Mouse (Mus musculus): ENCODE results near the gene Dync1i1.
A peak's percentile ranks its signal among the peaks of the same experiment; 100 is the strongest.
"Not testable (repeated sequence)": the region's sequence is repeated elsewhere in the genome, so short reads cannot be mapped to it uniquely, and the experiment has no call there.

Dync1i1 gene

GRCm38 (mm10) chr6:5725611-5726236, at the start of gene Dync1i1:
Gene Dync1i1 (plus strand): TSS chr6:5725639.
- peak; percentile 7 for DNase-seq (ENCODE audit: low spot score)

- no peak for DNase-seq (ENCODE audit: low spot score)
These were observed 45.7 kb upstream of the Dync1i1 start for GRCm38 (mm10) chr6:5679738-5680137.

GRCm38 (mm10) chr6:5701826-5702225, 23.6 kb upstream of the Dync1i1 start:
- DNase-seq (ENCODE audit: low spot score) = no peak

DNA sequence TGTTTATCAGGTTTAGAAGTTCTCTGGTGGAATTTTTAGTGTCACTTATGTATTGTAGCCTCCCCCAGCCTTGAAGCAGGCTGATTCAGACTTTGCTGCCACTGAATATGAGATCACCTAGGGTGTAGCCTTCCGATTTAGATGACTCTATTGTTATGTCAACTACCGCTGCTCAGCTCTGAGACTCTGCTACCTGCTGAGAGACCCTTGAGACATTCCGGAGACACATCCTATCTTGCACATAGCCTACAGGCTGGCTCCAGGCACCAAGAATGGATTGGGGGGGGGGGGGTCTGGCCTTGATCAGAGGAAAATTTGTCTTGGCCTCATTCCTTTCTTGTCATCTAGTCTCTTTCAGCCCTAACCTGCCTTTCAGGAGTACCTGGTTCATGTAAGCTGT, 17.5 kb upstream of the Dync1i1 start:
- not testable (repeated sequence) for DNase-seq (ENCODE audit: low spot score)

DNA sequence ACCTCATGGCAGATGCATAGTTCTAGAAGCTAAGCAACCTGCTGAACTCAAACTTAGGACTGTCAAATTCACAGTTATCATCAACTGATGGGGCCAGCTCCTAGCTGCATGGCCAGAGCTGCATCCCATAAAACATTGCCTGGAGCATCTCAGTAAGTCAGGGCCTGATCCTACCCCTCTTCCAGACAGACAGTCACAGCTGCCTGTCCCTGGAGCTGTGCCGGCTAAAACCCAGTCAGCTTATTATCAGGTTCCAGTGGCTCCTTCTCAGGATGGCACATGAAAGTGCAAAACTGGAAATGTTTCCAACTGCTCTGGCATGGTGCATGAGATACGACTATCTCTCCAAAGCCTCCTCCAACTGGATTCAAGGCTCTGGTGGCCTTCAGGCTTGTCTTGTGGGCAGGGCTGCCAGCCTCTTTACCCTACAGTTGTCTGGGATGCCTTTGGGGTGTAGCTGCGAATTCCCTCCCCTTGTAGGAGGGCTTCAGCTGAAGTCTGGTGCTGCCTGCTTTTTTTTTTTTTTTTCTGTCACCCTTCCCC, 15.3 kb upstream of the Dync1i1 start:
- DNase-seq (ENCODE audit: low spot score) = no peak

- DNase-seq (ENCODE audit: low spot score) = no peak
These were observed 12.8 kb upstream of the Dync1i1 start for GRCm38 (mm10) chr6:5712620-5713019.

DNA sequence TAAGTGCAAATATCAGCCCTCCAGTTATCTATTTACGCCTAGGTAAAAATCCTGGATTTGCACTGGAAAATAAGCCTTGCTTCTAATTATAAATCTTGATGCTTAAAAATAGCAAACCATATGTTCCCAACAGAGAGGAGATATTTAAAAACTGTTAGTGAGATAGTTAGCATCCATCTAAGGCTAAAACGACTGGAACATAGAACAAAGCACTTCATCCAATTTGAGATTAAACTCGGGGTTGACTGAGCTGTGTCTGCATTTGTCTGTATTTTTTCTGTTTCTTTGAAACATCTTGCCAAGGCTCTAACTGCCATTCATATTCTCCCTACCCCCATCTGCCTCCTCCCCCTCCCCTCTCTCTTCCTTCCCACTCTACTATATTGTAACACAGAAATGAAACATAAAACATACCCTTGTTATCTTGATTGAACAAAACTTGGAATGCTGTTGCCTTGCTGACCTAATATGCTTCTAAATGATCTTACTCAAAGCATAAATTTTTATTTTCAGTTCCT, 10.3 kb upstream of the Dync1i1 start:
- DNase-seq (ENCODE audit: low spot score) = no peak

- no peak for DNase-seq (ENCODE audit: low spot score)
These were observed 6.5 kb upstream of the Dync1i1 start for GRCm38 (mm10) chr6:5718955-5719354.

DNA sequence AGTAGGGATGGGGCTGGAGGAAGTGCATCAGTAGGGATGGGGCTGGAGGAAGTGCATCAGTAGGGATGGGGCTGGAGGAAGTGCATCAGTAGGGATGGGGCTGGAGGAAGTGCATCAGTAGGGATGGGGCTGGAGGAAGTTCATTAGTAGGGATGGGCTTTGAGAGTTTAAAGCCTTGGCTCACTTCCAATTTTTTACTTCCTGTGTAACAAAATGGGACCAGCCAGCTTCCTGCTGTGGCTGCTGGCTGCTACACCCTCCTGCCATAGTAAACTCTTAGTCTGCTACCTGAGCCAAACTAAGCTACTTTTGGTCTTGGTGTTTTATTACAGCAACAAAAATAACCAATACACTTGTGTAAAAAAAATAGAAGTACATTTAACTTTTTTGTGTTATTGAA, 4.7 kb upstream of the Dync1i1 start:
- not testable (repeated sequence) for DNase-seq (ENCODE audit: low spot score)

GRCm38 (mm10) chr6:5723986-5724385, 1.5 kb upstream of the Dync1i1 start:
- no peak for DNase-seq (ENCODE audit: low spot score)

GRCm38 (mm10) chr6:5726237-5726670, 815 bp downstream of the Dync1i1 start:
- DNase-seq (ENCODE audit: low spot score) = no peak

GRCm38 (mm10) chr6:5733217-5733616, 7.8 kb downstream of the Dync1i1 start:
- DNase-seq (ENCODE audit: low spot score) = no peak

- DNase-seq (ENCODE audit: low spot score) = no peak
These were observed 9.0 kb downstream of the Dync1i1 start for GRCm38 (mm10) chr6:5734398-5734797.

DNA sequence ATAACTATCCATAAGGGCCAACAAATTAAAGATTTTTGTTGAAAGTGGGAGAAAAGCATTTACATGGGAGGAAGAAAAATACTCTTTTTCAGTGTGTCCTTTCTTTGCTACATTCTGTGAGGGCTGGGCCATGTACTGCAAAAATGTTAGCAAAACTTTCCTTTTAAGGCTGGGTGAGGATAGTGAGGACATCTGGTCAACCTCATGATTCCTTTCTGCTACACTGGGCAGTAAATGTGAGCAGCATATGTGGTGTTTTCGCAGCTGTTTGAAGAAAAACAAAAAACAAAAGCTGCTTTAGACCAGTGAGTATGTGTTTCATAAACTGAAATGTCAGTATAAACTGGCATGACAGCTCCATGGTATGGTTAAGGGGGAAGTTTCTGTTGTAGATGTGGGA, 9.4 kb downstream of the Dync1i1 start:
- DNase-seq (ENCODE audit: low spot score) = no peak

DNA sequence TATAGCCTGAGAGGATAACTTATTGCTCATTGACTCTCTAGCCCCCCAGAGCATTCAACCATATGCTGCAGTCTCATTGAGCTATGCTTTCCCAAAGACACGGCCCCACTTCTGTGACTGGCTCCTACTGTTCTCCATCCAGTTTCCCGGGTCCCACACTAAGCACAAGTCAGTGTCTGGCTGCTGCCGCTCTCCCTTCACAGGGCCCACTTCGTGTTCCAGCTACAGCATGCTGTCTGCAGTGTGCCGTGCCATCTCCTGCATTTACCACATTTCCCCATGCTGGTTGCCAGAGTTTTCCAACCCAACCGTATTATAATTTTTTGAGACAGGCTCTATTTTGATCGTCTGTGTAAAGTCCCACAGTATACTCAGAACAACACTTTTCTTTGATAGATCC, 14.3 kb downstream of the Dync1i1 start:
- DNase-seq (ENCODE audit: low spot score) = no peak

DNA sequence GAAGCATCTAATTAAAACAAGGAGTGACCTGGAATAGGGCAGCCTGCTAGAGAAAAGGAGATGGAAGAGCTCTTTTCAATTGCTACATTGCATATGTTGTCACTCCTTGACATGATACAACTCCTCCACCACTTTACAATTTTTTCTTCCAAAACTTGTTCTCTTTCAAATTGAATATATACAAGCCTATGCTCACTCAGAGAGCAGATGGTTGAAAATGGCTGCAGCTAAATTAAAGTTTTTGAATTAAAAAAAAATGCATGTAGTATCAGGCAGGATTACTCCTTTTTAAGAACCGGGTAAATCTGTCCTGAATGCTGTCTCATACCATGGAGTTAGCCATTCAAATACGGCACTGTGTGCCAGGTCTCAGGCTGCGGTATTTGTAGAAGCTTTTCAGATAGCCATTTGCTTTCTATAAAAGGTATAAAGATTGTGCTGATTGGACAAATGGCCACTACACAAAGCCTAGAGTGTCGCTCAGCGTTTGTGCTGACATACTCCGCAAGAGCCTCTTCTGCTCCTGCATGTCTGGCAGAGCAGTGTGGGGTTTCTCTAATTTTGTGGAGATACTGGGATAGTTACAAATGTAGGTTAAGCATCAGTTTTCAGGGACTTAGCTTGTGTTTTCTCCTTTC, 16.1 kb downstream of the Dync1i1 start:
- DNase-seq (ENCODE audit: low spot score) = no peak

DNA sequence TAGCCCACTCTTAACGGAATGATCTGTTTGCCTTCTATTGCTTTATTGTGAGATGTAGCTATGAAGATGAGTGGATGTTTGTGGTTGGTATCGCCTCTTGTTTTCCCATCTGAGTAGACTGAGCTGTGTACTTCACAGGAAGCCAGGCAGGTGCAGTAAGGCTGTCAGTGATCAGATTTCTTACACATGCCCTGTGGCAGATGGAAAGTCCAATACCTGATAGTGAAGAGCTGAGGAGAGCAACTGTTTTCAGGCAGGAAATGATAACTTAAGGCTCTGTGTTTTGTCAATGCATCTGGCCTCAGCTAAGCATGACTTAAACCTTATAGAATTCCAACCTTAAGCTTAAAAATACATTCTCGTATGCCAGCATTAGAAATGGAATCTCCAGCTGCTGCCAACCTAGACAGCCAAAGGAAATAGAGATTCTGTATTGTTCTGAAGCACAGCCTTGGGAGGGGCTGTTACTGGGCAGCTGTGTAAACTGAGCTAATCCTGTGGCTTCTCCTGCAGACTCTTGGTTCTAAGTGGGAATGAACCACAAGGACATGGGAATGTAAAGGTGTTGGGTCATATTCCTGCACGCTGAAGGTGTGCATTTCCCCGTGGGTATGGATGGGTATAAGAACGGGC, 24.8 kb downstream of the Dync1i1 start:
- no peak for DNase-seq (ENCODE audit: low spot score)

- DNase-seq (ENCODE audit: low spot score) = no peak
These were observed 26.7 kb downstream of the Dync1i1 start for GRCm38 (mm10) chr6:5752128-5752527.

DNA sequence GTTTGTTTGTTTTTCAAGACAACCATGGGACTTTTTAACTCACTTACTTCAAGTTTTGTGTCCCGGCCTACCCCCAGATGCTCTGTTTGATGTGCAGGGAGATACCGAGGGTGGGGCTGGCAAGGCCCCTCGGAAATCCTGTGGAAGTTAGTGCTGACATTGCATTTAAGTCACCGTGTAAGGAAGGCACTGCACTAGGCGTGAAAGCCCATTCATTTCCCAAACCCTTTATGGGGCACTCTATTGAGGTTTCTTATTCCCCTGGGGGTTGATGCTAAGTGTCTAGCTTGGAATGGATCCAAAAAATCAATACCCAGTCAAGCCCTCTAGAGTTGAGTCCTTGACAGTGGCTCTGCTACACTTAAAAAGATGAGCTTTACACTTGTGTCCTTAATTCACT, 27.2 kb downstream of the Dync1i1 start:
- DNase-seq (ENCODE audit: low spot score) = no peak

DNA sequence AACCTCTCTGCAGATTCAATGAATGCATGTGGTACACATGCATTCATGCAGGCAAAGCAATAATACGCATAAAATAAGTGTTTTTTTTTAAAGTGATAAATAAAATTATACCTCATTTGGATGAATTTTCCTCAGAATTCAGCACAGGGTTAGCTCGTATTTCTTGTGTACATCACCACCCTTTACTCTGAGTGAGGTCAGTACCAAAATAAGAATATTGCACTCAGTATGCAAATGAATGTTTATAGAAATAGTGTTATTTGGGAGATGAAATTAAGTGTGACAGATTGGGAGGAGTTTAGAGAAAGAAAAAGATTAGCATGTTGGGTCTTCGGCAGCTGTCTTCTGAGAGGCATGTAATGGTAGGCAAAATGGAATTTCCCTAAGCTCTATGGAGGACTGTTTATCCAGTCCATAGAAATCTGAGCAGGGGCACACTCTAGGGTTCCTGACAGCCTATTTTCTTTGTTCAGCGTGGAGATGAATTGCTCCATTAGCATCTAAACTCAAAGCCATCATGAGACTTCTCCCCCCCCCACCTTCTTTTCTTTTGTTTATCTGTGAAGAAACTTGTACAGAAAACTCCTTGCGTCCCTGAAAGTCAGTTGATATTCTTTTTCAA, 31.2 kb downstream of the Dync1i1 start:
- DNase-seq (ENCODE audit: low spot score) = no peak

GRCm38 (mm10) chr6:5762943-5763342, 37.5 kb downstream of the Dync1i1 start:
- DNase-seq (ENCODE audit: low spot score) = no peak

- no peak for DNase-seq (ENCODE audit: low spot score)
These were observed 43.1 kb downstream of the Dync1i1 start for GRCm38 (mm10) chr6:5768576-5768975.

GRCm38 (mm10) chr6:5770283-5770682, 44.8 kb downstream of the Dync1i1 start:
- no peak for DNase-seq (ENCODE audit: low spot score)

Measured in urinary bladder, postnatal 14 days (tissue).